Mouse (Mus musculus) brain, embryonic 14.5 days (tissue): Measurements from ENCODE around the gene Tgif2.

Experiments
- CTCF ChIP-seq: fragments of 200-500 bp; IDR thresholded peaks from 2 replicates; pipeline ENCODE4 v1.5.1; 2012; ENCODE audit warnings: inconsistent platforms, mild to moderate bottlenecking, moderate library complexity, borderline replicate concordance; ENCODE audit not compliant: insufficient read depth, insufficient read length; ENCODE audit errors: extremely low read depth
- POLR2A ChIP-seq: fragments of 200-500 bp; IDR thresholded peaks from 2 replicates; pipeline ENCODE4 v1.6.1; 2012; ENCODE audit warnings: mild to moderate bottlenecking, inconsistent platforms, borderline replicate concordance; ENCODE audit not compliant: poor library complexity, insufficient read depth, insufficient read length, severe bottlenecking; ENCODE audit errors: extremely low read depth

GRCm38 (mm10) chr2:156903367-156903766, 63.6 kb downstream of the Tgif2 start:
- no peak for TF ChIP-seq CTCF
- TF ChIP-seq POLR2A, result no peak
